Mouse (Mus musculus) large intestine, adult 2 months (tissue): ENCODE measurements around the gene Zfp664. TPM values are rescaled to one million over a fixed set of nuclear protein-coding genes. Genes with fewer than 3 reads are reported as not detected.

Experiments used
- polyA plus RNA-seq: library from polyadenylated mRNA; depleted of rRNA; stranded (reverse); fragments of >200 nt; gene quantifications from 2 replicates; pipeline ENCODE4 v1.2.3, GENCODE M21; 2012; rRNA removed

Gene Zfp664
- polyA plus RNA-seq, 1 experiment: 12.2 TPM

Other genes with a start within 250 kb of the Zfp664 start
- gene Atp6v0a2, start 234.1 kb upstream of the Zfp664 start, polyA plus RNA-seq: 90.0 and 137 TPM in 2 replicates
- gene Dnah10, start 137.6 kb upstream of the Zfp664 start, polyA plus RNA-seq: 0.10 and 0.16 TPM in 2 replicates
- gene Ccdc92, start 267 bp upstream of the Zfp664 start, polyA plus RNA-seq: 2.8 and 3.6 TPM in 2 replicates
- gene Rflna, start 140.5 kb downstream of the Zfp664 start, polyA plus RNA-seq: 1.2 and 1.4 TPM in 2 replicates